Mouse (Mus musculus) heart, postnatal 0 days (tissue): ENCODE results near the gene Sall2. TPM values are rescaled to one million over a fixed set of nuclear protein-coding genes. Genes with fewer than 3 reads are reported as not detected.

Experiments used
- ATAC-seq: fragments of 200-750 bp; cut with Nextera tagmentation; 2 replicates; pipeline ENCODE4 v1.8.0; 2017; ENCODE audit warnings: low read depth, moderate number of reproducible peaks, moderate library complexity; ENCODE audit not compliant: insufficient read depth
- DNase-seq: peaks from one replicate; pipeline ENCODE4 v3.0.0-alpha.2; 2016; ENCODE audit warnings: low spot score
- H3K27ac ChIP-seq: fragments of 300-500 bp; sonication (generic); 2 replicates; pipeline ENCODE4 v1.5.1; 2014; ENCODE audit warnings: low read depth, mild to moderate bottlenecking
- H3K27me3 ChIP-seq: fragments of 300-500 bp; sonication (generic); 2 replicates; pipeline ENCODE4 v1.6.1; 2014; ENCODE audit warnings: low read length, mixed read lengths; ENCODE audit not compliant: control insufficient read depth, insufficient read depth
- H3K36me3 ChIP-seq: fragments of 300-500 bp; sonication (generic); replicated peaks from 2 replicates; pipeline ENCODE4 v1.6.1; 2014; ENCODE audit warnings: low read length, mixed read lengths; ENCODE audit not compliant: control insufficient read depth, insufficient read depth
- H3K4me1 ChIP-seq: fragments of 300-500 bp; sonication (generic); 2 replicates; pipeline ENCODE4 v1.6.1; 2014; ENCODE audit warnings: antibody characterized with exemption; ENCODE audit not compliant: control insufficient read depth, insufficient read depth
- H3K4me2 ChIP-seq: fragments of 300-500 bp; sonication (generic); 2 replicates; pipeline ENCODE4 v1.6.1; 2014; ENCODE audit warnings: low read depth, mild to moderate bottlenecking, low read length, moderate library complexity
- H3K4me3 ChIP-seq: fragments of 300-500 bp; sonication (generic); 2 replicates; pipeline ENCODE4 v1.5.1; 2014; ENCODE audit warnings: low read depth, low read length
- H3K9ac ChIP-seq: fragments of 300-500 bp; sonication (generic); replicated peaks from 2 replicates; pipeline ENCODE4 v1.6.1; 2014; ENCODE audit warnings: low read depth, low read length, mixed read lengths
- H3K9me3 ChIP-seq: fragments of 300-500 bp; sonication (generic); replicated peaks from 2 replicates; pipeline ENCODE4 v1.6.1; 2016; ENCODE audit warnings: low read length; ENCODE audit not compliant: control insufficient read depth
- CTCF ChIP-seq: IDR thresholded peaks from 2 replicates; pipeline ENCODE4 v1.5.1; 2016; ENCODE audit warnings: antibody characterized with exemption, control low read depth, low read depth
- EP300 ChIP-seq: IDR thresholded peaks from 2 replicates; pipeline ENCODE4 v1.6.1; 2016; ENCODE audit warnings: antibody characterized with exemption, low read depth
- WGBS: fragments of 180-500 bp; shearing (Covaris S2); extraction: QIAGEN DNeasy Blood & Tissue Kit; methylation state at CpG from one replicate; pipeline ENCODE4 v1.1.7; 2014; 5-methylcytosine and 5-hydroxymethylcytosine counted together
- polyA plus RNA-seq: library from polyadenylated mRNA; unstranded; fragments of >200 nt; fragmentation: Nextera tagmentation; extraction: Ambion mirVana; gene quantifications from 2 replicates; pipeline ENCODE4 v1.2.1, GENCODE M21; 2015
- total RNA-seq: library from RNA; depleted of rRNA; stranded (reverse); fragments of >200 nt; gene quantifications from 2 replicates; pipeline ENCODE4 v1.2.3, GENCODE M21; 2014; ENCODE audit warnings: low replicate concordance

Gene Sall2
- total and polyA plus RNA-seq, 2 experiments from 2014 or later: 2.3 to 4.6 TPM

GRCm38 (mm10) chr14:52316441-52317225 is 11.9 kb downstream of the Sall2 start:
- WGBS: 15% methylated on average over 15 of the region's 16 CpGs
- no peak overlapping the region for H3K27ac ChIP-seq
- no peak for DNase-seq

GRCm38 (mm10) chr14:52315792-52316440 is 12.6 kb downstream of the Sall2 start:
- Histone ChIP-seq H3K27me3 (no peaks in the 10 kb centered on the region), H3K27ac (peak overlapping the region; percentile 73), H3K36me3 (peaks cover 25% of the 10 kb centered on the region), H3K9me3 (no peaks in the 10 kb centered on the region), H3K4me3 (peak overlapping the region; percentile 81), H3K9ac (peak overlapping the region; percentile 67), H3K4me2 (peak overlapping the region; percentile 92), H3K4me1 (peaks cover 6% of the 10 kb centered on the region)
- DNase-seq (peak; percentile 60), ATAC-seq (peak; percentile 82)
- TF ChIP-seq CTCF (no peak), EP300 (no peak)
- 0% methylated on average over 30 of the region's 41 CpGs for WGBS

More at GRCm38 (mm10) chr14:52316441-52317225, 11.9 kb downstream of the Sall2 start:
- Histone ChIP-seq H3K27me3 (no peaks in the 10 kb centered on the region), H3K4me1 (peaks cover 6% of the 10 kb centered on the region), H3K4me2 (peak overlapping the region; percentile 92), H3K9me3 (no peaks in the 10 kb centered on the region), H3K9ac (peak overlapping the region; percentile 67), H3K4me3 (peak overlapping the region; percentile 81), H3K36me3 (peaks cover 25% of the 10 kb centered on the region)
- peak; percentile 44; the same call in 1 of the 2 replicates for ATAC-seq
- TF ChIP-seq CTCF: no peak
- no peak for TF ChIP-seq EP300

GRCm38 (mm10) chr14:52315283-52315780 is 13.2 kb downstream of the Sall2 start:
- peak overlapping the region; percentile 73 for H3K27ac ChIP-seq
- H3K4me1 ChIP-seq: peaks cover 6% of the 10 kb centered on the region
- peak overlapping the region; percentile 67 for H3K9ac ChIP-seq
- DNase-seq (no peak), ATAC-seq (no peak)
- H3K36me3 ChIP-seq: peaks cover 25% of the 10 kb centered on the region
- WGBS: 7% methylated on average over 17 of the region's 17 CpGs
- H3K27me3 ChIP-seq: no peaks in the 10 kb centered on the region
- peak overlapping the region; percentile 92 for H3K4me2 ChIP-seq
- H3K9me3 ChIP-seq: no peaks in the 10 kb centered on the region
- H3K4me3 ChIP-seq: peak overlapping the region; percentile 81
- TF ChIP-seq CTCF: no peak

GRCm38 (mm10) chr14:52314808-52315150 is 13.8 kb downstream of the Sall2 start:
- 68% methylated on average over 8 of the region's 8 CpGs for WGBS
- Histone ChIP-seq H3K27me3 (no peaks in the 10 kb centered on the region), H3K36me3 (peaks cover 25% of the 10 kb centered on the region), H3K9ac (no peak overlapping the region; the same call in 1 of the 2 replicates), H3K4me3 (no peak overlapping the region), H3K4me1 (peaks cover 6% of the 10 kb centered on the region), H3K27ac (no peak overlapping the region), H3K9me3 (no peaks in the 10 kb centered on the region), H3K4me2 (peak overlapping the region; percentile 92; the same call in 1 of the 2 replicates)
- no peak for DNase-seq
- TF ChIP-seq CTCF (no peak), EP300 (no peak)
- no peak for ATAC-seq

- WGBS: 83% methylated on average over 26 of the region's 26 CpGs
- no peaks in the 10 kb centered on the region for H3K27me3 ChIP-seq
- H3K36me3 ChIP-seq: peaks cover 25% of the 10 kb centered on the region
- no peak overlapping the region for H3K9ac ChIP-seq
- H3K4me3 ChIP-seq: no peak overlapping the region
- no peak for TF ChIP-seq EP300
- no peak for TF ChIP-seq CTCF
- H3K9me3 ChIP-seq: no peaks in the 10 kb centered on the region
- peaks cover 6% of the 10 kb centered on the region for H3K4me1 ChIP-seq
- H3K4me2 ChIP-seq: no peak overlapping the region
- H3K27ac ChIP-seq: no peak overlapping the region
- ATAC-seq (no peak), DNase-seq (no peak)
These were observed 14.4 kb downstream of the Sall2 start for GRCm38 (mm10) chr14:52313931-52314807.
